Mouse (Mus musculus): ENCODE measurements around the gene Cdh4. TPM values are rescaled to one million over a fixed set of nuclear protein-coding genes. Genes with fewer than 3 reads are reported as not detected.

Cdh4 gene
- polyA plus RNA-seq, 1 experiment from 2014 or later: 8.2 TPM

GRCm38 (mm10) chr2:179599886-179600285 lies 157.7 kb downstream of the Cdh4 start:
- no peak for ATAC-seq (ENCODE audit: low FRiP score)
- WGBS: 100% methylated on average over 1 of the region's 1 CpGs
- H3K4me3 ChIP-seq (ENCODE audit: low read depth, low read length): no peak overlapping the region
- no peak overlapping the region for H3K4me2 ChIP-seq (replicated peaks; ENCODE audit: low read depth, low read length)
- no peak for DNase-seq (ENCODE audit: low spot score)
- no peaks in the 10 kb centered on the region for H3K9me3 ChIP-seq (ENCODE audit: control insufficient read depth, low read length)
- H3K9ac ChIP-seq (ENCODE audit: low read depth, low read length): no peak overlapping the region
- H3K4me1 ChIP-seq (replicated peaks; ENCODE audit: control insufficient read depth, insufficient read depth, low read length): peaks cover 2% of the 10 kb centered on the region; the same call in 1 of the 2 replicates
- no peak overlapping the region for H3K27ac ChIP-seq (ENCODE audit: low read depth, low read length)
- H3K36me3 ChIP-seq (ENCODE audit: control insufficient read depth, insufficient read depth, low read length): no peaks in the 10 kb centered on the region
- H3K27me3 ChIP-seq (ENCODE audit: control insufficient read depth, insufficient read depth, low read length): no peaks in the 10 kb centered on the region

GRCm38 (mm10) chr2:179600347-179600746 lies 158.1 kb downstream of the Cdh4 start:
- Histone ChIP-seq H3K9ac (ENCODE audit: low read depth, low read length) (no peak overlapping the region), H3K27ac (ENCODE audit: low read depth, low read length) (no peak overlapping the region), H3K4me1 (replicated peaks; ENCODE audit: control insufficient read depth, insufficient read depth, low read length) (peaks cover 2% of the 10 kb centered on the region; the same call in 1 of the 2 replicates), H3K36me3 (ENCODE audit: control insufficient read depth, insufficient read depth, low read length) (no peaks in the 10 kb centered on the region), H3K4me2 (replicated peaks; ENCODE audit: low read depth, low read length) (no peak overlapping the region), H3K27me3 (ENCODE audit: control insufficient read depth, insufficient read depth, low read length) (no peaks in the 10 kb centered on the region), H3K9me3 (ENCODE audit: control insufficient read depth, low read length) (no peaks in the 10 kb centered on the region), H3K4me3 (ENCODE audit: low read depth, low read length) (no peak overlapping the region)
- 82% methylated on average over 2 of the region's 2 CpGs for WGBS
- DNase-seq (ENCODE audit: low spot score) (no peak), ATAC-seq (ENCODE audit: low FRiP score) (no peak)

- Histone ChIP-seq H3K9me3 (ENCODE audit: control insufficient read depth, low read length) (no peaks in the 10 kb centered on the region), H3K9ac (ENCODE audit: low read depth, low read length) (no peak overlapping the region), H3K4me3 (ENCODE audit: low read depth, low read length) (no peak overlapping the region), H3K4me2 (replicated peaks; ENCODE audit: low read depth, low read length) (no peak overlapping the region), H3K4me1 (replicated peaks; ENCODE audit: control insufficient read depth, insufficient read depth, low read length) (peaks cover 2% of the 10 kb centered on the region), H3K27ac (ENCODE audit: low read depth, low read length) (no peak overlapping the region), H3K27me3 (ENCODE audit: control insufficient read depth, insufficient read depth, low read length) (no peaks in the 10 kb centered on the region), H3K36me3 (ENCODE audit: control insufficient read depth, insufficient read depth, low read length) (no peaks in the 10 kb centered on the region)
- ATAC-seq (ENCODE audit: low FRiP score): no peak
- no peak for DNase-seq (ENCODE audit: low spot score)
- WGBS: 86% methylated on average over 9 of the region's 9 CpGs
These were observed 158.9 kb downstream of the Cdh4 start for GRCm38 (mm10) chr2:179601167-179601566.

- ATAC-seq (ENCODE audit: low FRiP score): no peak
- no peak for DNase-seq (ENCODE audit: low spot score)
- no peaks in the 10 kb centered on the region; the same call in 1 of the 2 replicates for H3K4me1 ChIP-seq (replicated peaks; ENCODE audit: control insufficient read depth, insufficient read depth, low read length)
- H3K4me2 ChIP-seq (replicated peaks; ENCODE audit: low read depth, low read length): no peak overlapping the region
- no peaks in the 10 kb centered on the region for H3K27me3 ChIP-seq (ENCODE audit: control insufficient read depth, insufficient read depth, low read length)
- H3K4me3 ChIP-seq (ENCODE audit: low read depth, low read length): no peak overlapping the region
- H3K36me3 ChIP-seq (ENCODE audit: control insufficient read depth, insufficient read depth, low read length): no peaks in the 10 kb centered on the region
- H3K27ac ChIP-seq (ENCODE audit: low read depth, low read length): no peak overlapping the region
- 86% methylated on average over 3 of the region's 3 CpGs for WGBS
- H3K9me3 ChIP-seq (ENCODE audit: control insufficient read depth, low read length): no peaks in the 10 kb centered on the region
- H3K9ac ChIP-seq (ENCODE audit: low read depth, low read length): no peak overlapping the region
These were observed 162.5 kb downstream of the Cdh4 start for GRCm38 (mm10) chr2:179604746-179605145.

- no peak overlapping the region for H3K9ac ChIP-seq (ENCODE audit: low read depth, low read length)
- no peaks in the 10 kb centered on the region for H3K36me3 ChIP-seq (ENCODE audit: control insufficient read depth, insufficient read depth, low read length)
- 82% methylated on average over 10 of the region's 10 CpGs for WGBS
- H3K4me2 ChIP-seq (replicated peaks; ENCODE audit: low read depth, low read length): no peak overlapping the region
- no peak overlapping the region for H3K27ac ChIP-seq (ENCODE audit: low read depth, low read length)
- no peak overlapping the region for H3K4me3 ChIP-seq (ENCODE audit: low read depth, low read length)
- no peaks in the 10 kb centered on the region for H3K9me3 ChIP-seq (ENCODE audit: control insufficient read depth, low read length)
- DNase-seq (ENCODE audit: low spot score) (no peak), ATAC-seq (ENCODE audit: low FRiP score) (no peak)
- no peaks in the 10 kb centered on the region for H3K27me3 ChIP-seq (ENCODE audit: control insufficient read depth, insufficient read depth, low read length)
- H3K4me1 ChIP-seq (replicated peaks; ENCODE audit: control insufficient read depth, insufficient read depth, low read length): no peaks in the 10 kb centered on the region; the same call in 1 of the 2 replicates
These were observed 163.0 kb downstream of the Cdh4 start for GRCm38 (mm10) chr2:179605255-179605654.

- DNase-seq (ENCODE audit: low spot score) (no peak), ATAC-seq (ENCODE audit: low FRiP score) (no peak)
- no peak overlapping the region for H3K9ac ChIP-seq (ENCODE audit: low read depth, low read length)
- no peaks in the 10 kb centered on the region for H3K36me3 ChIP-seq (ENCODE audit: control insufficient read depth, insufficient read depth, low read length)
- H3K27me3 ChIP-seq (ENCODE audit: control insufficient read depth, insufficient read depth, low read length): no peaks in the 10 kb centered on the region
- no peak overlapping the region for H3K4me3 ChIP-seq (ENCODE audit: low read depth, low read length)
- no peaks in the 10 kb centered on the region; the same call in 1 of the 2 replicates for H3K4me1 ChIP-seq (replicated peaks; ENCODE audit: control insufficient read depth, insufficient read depth, low read length)
- no peak overlapping the region for H3K4me2 ChIP-seq (replicated peaks; ENCODE audit: low read depth, low read length)
- no peaks in the 10 kb centered on the region for H3K9me3 ChIP-seq (ENCODE audit: control insufficient read depth, low read length)
- no peak overlapping the region for H3K27ac ChIP-seq (ENCODE audit: low read depth, low read length)
- WGBS: 94% methylated on average over 2 of the region's 2 CpGs
These were observed 164.1 kb downstream of the Cdh4 start for GRCm38 (mm10) chr2:179606341-179606740.

GRCm38 (mm10) chr2:179615906-179616305 lies 173.7 kb downstream of the Cdh4 start:
- H3K4me1 ChIP-seq (replicated peaks; ENCODE audit: control insufficient read depth, insufficient read depth, low read length): no peaks in the 10 kb centered on the region
- no peak overlapping the region for H3K4me3 ChIP-seq (ENCODE audit: low read depth, low read length)
- WGBS: 62% methylated on average over 5 of the region's 5 CpGs
- peak; percentile 54 for DNase-seq (ENCODE audit: low spot score)
- H3K9ac ChIP-seq (ENCODE audit: low read depth, low read length): no peak overlapping the region
- H3K9me3 ChIP-seq (ENCODE audit: control insufficient read depth, low read length): no peaks in the 10 kb centered on the region
- ATAC-seq (ENCODE audit: low FRiP score): no peak
- no peak overlapping the region for H3K4me2 ChIP-seq (replicated peaks; ENCODE audit: low read depth, low read length)
- H3K27ac ChIP-seq (ENCODE audit: low read depth, low read length): no peak overlapping the region
- H3K27me3 ChIP-seq (ENCODE audit: control insufficient read depth, insufficient read depth, low read length): no peaks in the 10 kb centered on the region
- no peaks in the 10 kb centered on the region for H3K36me3 ChIP-seq (ENCODE audit: control insufficient read depth, insufficient read depth, low read length)

- 74% methylated on average over 17 of the region's 17 CpGs for WGBS
- DNase-seq (ENCODE audit: low spot score) (no peak), ATAC-seq (ENCODE audit: low FRiP score) (no peak)
- H3K27me3 ChIP-seq (ENCODE audit: control insufficient read depth, insufficient read depth, low read length): no peaks in the 10 kb centered on the region
- H3K36me3 ChIP-seq (ENCODE audit: control insufficient read depth, insufficient read depth, low read length): no peaks in the 10 kb centered on the region
- H3K9me3 ChIP-seq (ENCODE audit: control insufficient read depth, low read length): no peaks in the 10 kb centered on the region
- H3K9ac ChIP-seq (ENCODE audit: low read depth, low read length): no peak overlapping the region
- no peaks in the 10 kb centered on the region for H3K4me1 ChIP-seq (replicated peaks; ENCODE audit: control insufficient read depth, insufficient read depth, low read length)
- no peak overlapping the region for H3K4me2 ChIP-seq (replicated peaks; ENCODE audit: low read depth, low read length)
- no peak overlapping the region for H3K27ac ChIP-seq (ENCODE audit: low read depth, low read length)
- no peak overlapping the region for H3K4me3 ChIP-seq (ENCODE audit: low read depth, low read length)
These were observed 181.6 kb downstream of the Cdh4 start for GRCm38 (mm10) chr2:179623643-179624473.

- H3K9ac ChIP-seq (ENCODE audit: low read depth, low read length): no peak overlapping the region
- no peaks in the 10 kb centered on the region for H3K9me3 ChIP-seq (ENCODE audit: control insufficient read depth, low read length)
- H3K36me3 ChIP-seq (ENCODE audit: control insufficient read depth, insufficient read depth, low read length): no peaks in the 10 kb centered on the region
- no peaks in the 10 kb centered on the region for H3K27me3 ChIP-seq (ENCODE audit: control insufficient read depth, insufficient read depth, low read length)
- H3K27ac ChIP-seq (ENCODE audit: low read depth, low read length): no peak overlapping the region
- 92% methylated on average over 2 of the region's 2 CpGs for WGBS
- no peaks in the 10 kb centered on the region for H3K4me1 ChIP-seq (replicated peaks; ENCODE audit: control insufficient read depth, insufficient read depth, low read length)
- H3K4me2 ChIP-seq (replicated peaks; ENCODE audit: low read depth, low read length): no peak overlapping the region
- DNase-seq (ENCODE audit: low spot score): no peak
- ATAC-seq (ENCODE audit: low FRiP score): no peak
- H3K4me3 ChIP-seq (ENCODE audit: low read depth, low read length): no peak overlapping the region
These were observed 185.3 kb downstream of the Cdh4 start for GRCm38 (mm10) chr2:179627563-179627962.

Data from hindbrain, embryonic 11.5 days (tissue).